Mouse (Mus musculus): ENCODE measurements around the gene Ttc39b. TPM values are rescaled to one million over a fixed set of nuclear protein-coding genes. Genes with fewer than 3 reads are reported as not detected.

Ttc39b gene
- 3.2 and 4.0 TPM in 2 replicates for polyA plus RNA-seq (2015; fragmentation: Nextera tagmentation; extraction: Ambion mirVana)

DNA sequence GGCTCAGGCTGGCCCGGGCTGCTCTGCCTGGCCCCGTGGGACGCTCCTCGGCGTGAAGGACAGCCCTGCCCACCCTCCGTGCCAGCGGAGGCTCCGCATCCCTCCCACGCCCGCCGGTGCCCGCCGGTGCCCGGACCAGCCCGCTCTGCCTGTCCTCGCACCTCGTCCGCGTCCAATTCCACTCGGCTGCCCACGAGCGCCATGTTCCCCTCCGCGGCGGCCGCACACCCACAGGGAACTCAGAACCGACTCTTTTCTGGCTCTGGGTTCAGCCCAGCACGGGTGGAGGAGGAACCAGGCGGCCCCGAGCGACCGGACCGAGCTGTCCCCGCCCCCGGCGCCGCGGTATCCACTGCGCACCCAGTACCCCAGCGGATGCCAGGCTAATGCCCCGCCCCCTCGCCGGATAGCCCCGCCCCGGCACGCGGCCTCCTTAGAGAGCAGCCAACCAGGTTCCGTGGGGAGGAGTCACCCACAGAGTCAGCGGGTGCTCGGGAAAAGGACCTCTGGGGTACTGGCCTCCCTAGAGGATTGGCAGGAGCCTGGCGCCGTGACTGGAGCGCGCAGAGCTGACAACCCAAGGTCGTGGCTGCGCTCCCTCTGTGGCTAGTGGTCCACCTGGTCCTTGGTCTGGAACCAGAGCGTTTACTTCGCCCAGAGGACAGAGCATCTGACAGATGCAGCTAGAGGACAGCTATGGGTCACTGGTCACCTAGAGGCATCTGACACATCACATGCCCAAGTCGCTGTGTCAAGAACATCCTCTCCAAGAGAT lies at the start of gene Ttc39b:
Gene Ttc39b (minus strand): TSS at position 346 of the 775 bp plus-strand sequence.
- Histone ChIP-seq H3K9ac (ENCODE audit: low read length) (peak within 1 kb of the TSS; percentile 72), H3K36me3 (ENCODE audit: control insufficient read depth, insufficient read depth, low read length) (no peaks in the 10 kb centered on the region), H3K27ac (ENCODE audit: low read length) (peak within 1 kb of the TSS; percentile 70), H3K4me3 (ENCODE audit: low read length) (peak within 1 kb of the TSS; percentile 67), H3K4me2 (ENCODE audit: low read depth, low read length) (peak within 1 kb of the TSS; percentile 86), H3K4me1 (replicated peaks; ENCODE audit: control insufficient read depth, insufficient read depth, low read length) (peaks cover 15% of the 10 kb centered on the region), H3K27me3 (ENCODE audit: control insufficient read depth, insufficient read depth, low read depth, low read length) (peaks cover 7% of the 10 kb centered on the region; the same call in 1 of the 2 replicates), H3K9me3 (ENCODE audit: control insufficient read depth, low read length) (no peaks in the 10 kb centered on the region)
- under 1% methylated on average over 47 of the region's 59 CpGs for WGBS
- peak; percentile 99 for ATAC-seq (ENCODE audit: low read depth)

DNA sequence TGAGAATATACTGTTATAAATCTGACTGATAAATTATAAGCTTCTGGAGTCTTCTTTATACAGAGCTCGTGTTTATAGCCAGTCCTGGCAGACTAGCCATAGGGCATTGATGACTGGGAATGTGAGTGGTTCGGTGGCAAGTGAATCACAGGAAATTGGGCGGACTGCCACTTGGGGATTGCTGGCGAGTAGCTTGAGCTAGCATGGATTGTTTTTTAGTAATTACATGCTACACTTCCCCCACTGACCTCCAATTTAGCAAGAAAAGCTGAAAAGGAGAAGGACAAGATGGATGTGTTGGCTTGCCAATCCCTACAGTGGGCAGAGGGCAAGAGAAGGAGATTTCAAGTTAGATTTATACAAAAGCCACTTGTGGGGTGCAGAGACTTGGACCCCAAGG lies 49.3 kb upstream of the Ttc39b start:
- H3K4me3 ChIP-seq (ENCODE audit: low read length): no peak overlapping the region
- no peaks in the 10 kb centered on the region for H3K36me3 ChIP-seq (ENCODE audit: control insufficient read depth, insufficient read depth, low read length)
- H3K27me3 ChIP-seq (ENCODE audit: control insufficient read depth, insufficient read depth, low read depth, low read length): no peaks in the 10 kb centered on the region
- H3K27ac ChIP-seq (ENCODE audit: low read length): no peak overlapping the region
- no peaks in the 10 kb centered on the region for H3K9me3 ChIP-seq (ENCODE audit: control insufficient read depth, low read length)
- H3K4me2 ChIP-seq (ENCODE audit: low read depth, low read length): no peak overlapping the region
- H3K9ac ChIP-seq (ENCODE audit: low read length): no peak overlapping the region
- no peak for ATAC-seq (ENCODE audit: low read depth)
- WGBS: 64% methylated on average over 4 of the region's 4 CpGs
- H3K4me1 ChIP-seq (replicated peaks; ENCODE audit: control insufficient read depth, insufficient read depth, low read length): no peaks in the 10 kb centered on the region

DNA sequence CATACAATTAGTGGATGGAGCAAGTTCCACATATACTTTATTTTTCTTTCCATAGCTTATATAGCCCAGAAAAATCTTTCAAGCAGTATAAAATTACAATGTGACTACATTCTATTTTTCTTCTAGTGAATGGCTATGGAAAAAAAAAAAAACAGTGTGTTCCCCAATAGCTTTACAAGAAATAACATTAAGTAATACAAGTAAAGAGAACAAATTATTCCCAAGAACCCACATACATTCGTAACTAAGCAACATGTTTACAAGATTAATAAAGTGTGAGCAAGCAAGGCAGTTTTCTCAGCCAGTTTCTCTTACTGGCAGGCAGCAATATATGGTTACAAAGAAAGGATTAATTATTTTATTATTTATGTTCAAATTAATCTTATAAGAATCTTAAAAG lies 33.7 kb upstream of the Ttc39b start:
- Histone ChIP-seq H3K4me2 (ENCODE audit: low read depth, low read length) (no peak overlapping the region), H3K27me3 (ENCODE audit: control insufficient read depth, insufficient read depth, low read depth, low read length) (no peaks in the 10 kb centered on the region), H3K4me1 (replicated peaks; ENCODE audit: control insufficient read depth, insufficient read depth, low read length) (no peaks in the 10 kb centered on the region), H3K9ac (ENCODE audit: low read length) (no peak overlapping the region), H3K9me3 (ENCODE audit: control insufficient read depth, low read length) (no peaks in the 10 kb centered on the region), H3K36me3 (ENCODE audit: control insufficient read depth, insufficient read depth, low read length) (no peaks in the 10 kb centered on the region), H3K27ac (ENCODE audit: low read length) (no peak overlapping the region), H3K4me3 (ENCODE audit: low read length) (no peak overlapping the region)
- WGBS: 57% methylated on average over 1 of the region's 1 CpGs
- ATAC-seq (ENCODE audit: low read depth): no peak; the same call in 1 of the 2 replicates

DNA sequence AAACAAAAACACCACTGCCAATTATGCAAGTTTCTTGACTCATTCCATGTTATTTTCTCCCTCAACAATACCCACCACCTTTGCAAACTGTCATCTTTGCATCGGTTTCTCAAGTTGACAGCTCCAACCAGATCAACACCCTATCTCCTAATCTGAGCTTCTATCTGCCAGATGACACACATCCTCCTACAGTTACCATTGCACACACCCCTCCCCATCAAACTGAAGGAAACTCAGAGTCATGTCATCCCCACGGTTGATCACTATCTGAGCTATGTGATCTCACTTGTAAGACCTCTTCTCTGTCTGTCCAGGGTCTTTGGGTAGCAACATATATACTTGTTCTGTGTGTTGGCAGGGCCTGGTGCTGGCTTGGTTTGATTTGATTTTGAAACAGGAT lies 30.7 kb upstream of the Ttc39b start:
- H3K4me3 ChIP-seq (ENCODE audit: low read length): no peak overlapping the region
- WGBS: 67% methylated on average over 2 of the region's 2 CpGs
- H3K9ac ChIP-seq (ENCODE audit: low read length): no peak overlapping the region
- no peaks in the 10 kb centered on the region for H3K9me3 ChIP-seq (ENCODE audit: control insufficient read depth, low read length)
- no peaks in the 10 kb centered on the region for H3K27me3 ChIP-seq (ENCODE audit: control insufficient read depth, insufficient read depth, low read depth, low read length)
- H3K4me2 ChIP-seq (ENCODE audit: low read depth, low read length): no peak overlapping the region
- ATAC-seq (ENCODE audit: low read depth): no peak
- H3K4me1 ChIP-seq (replicated peaks; ENCODE audit: control insufficient read depth, insufficient read depth, low read length): peaks cover 4% of the 10 kb centered on the region; the same call in 1 of the 2 replicates
- H3K27ac ChIP-seq (ENCODE audit: low read length): no peak overlapping the region
- H3K36me3 ChIP-seq (ENCODE audit: control insufficient read depth, insufficient read depth, low read length): no peaks in the 10 kb centered on the region

DNA sequence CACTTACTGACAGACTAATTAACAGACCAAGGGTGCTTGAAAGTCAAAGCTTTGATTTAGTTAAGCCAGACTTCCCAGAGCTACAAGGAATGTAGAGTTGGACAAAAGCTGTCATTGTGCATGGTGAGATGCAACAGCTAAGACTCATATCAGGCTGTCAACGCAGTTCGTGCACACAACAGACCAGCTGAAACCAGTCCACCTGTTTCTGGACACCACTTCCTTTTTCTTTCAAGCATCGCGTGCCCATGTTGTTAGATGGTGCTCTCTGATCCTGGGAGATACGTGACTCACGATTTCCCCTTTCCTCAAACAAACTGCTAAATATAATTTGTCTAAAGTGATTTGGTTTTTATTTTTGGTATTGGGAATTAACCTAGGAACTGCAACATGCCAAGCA lies 29.9 kb upstream of the Ttc39b start:
- ATAC-seq (ENCODE audit: low read depth): no peak
- Histone ChIP-seq H3K9ac (ENCODE audit: low read length) (no peak overlapping the region), H3K27ac (ENCODE audit: low read length) (no peak overlapping the region), H3K4me2 (ENCODE audit: low read depth, low read length) (no peak overlapping the region), H3K27me3 (ENCODE audit: control insufficient read depth, insufficient read depth, low read depth, low read length) (no peaks in the 10 kb centered on the region), H3K4me1 (replicated peaks; ENCODE audit: control insufficient read depth, insufficient read depth, low read length) (peaks cover 4% of the 10 kb centered on the region; the same call in 1 of the 2 replicates), H3K4me3 (ENCODE audit: low read length) (no peak overlapping the region), H3K9me3 (ENCODE audit: control insufficient read depth, low read length) (no peaks in the 10 kb centered on the region), H3K36me3 (ENCODE audit: control insufficient read depth, insufficient read depth, low read length) (no peaks in the 10 kb centered on the region)
- WGBS: 60% methylated on average over 6 of the region's 6 CpGs

DNA sequence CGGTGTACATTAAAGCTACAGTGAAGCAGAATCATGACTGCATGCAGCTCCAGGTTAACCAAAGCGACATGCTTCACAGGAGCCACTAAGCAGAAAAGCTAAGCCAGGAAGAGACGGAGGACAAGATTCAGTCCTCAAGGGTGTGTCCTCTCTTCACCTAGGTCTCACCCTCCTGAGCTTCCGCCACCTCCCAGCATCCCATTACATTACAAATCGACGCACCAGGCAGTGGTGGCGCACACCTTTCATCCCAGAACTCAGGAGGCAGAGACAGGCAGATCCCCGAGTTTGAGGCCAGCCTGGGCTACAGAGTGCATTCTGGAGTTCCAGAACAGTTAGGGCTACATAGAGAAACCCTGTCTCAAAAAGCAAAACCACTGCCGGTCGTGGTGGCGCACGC lies 29.2 kb upstream of the Ttc39b start:
- Histone ChIP-seq H3K4me3 (ENCODE audit: low read length) (no peak overlapping the region), H3K27me3 (ENCODE audit: control insufficient read depth, insufficient read depth, low read depth, low read length) (no peaks in the 10 kb centered on the region), H3K4me2 (ENCODE audit: low read depth, low read length) (no peak overlapping the region), H3K9me3 (ENCODE audit: control insufficient read depth, low read length) (no peaks in the 10 kb centered on the region), H3K27ac (ENCODE audit: low read length) (no peak overlapping the region), H3K9ac (ENCODE audit: low read length) (no peak overlapping the region), H3K36me3 (ENCODE audit: control insufficient read depth, insufficient read depth, low read length) (no peaks in the 10 kb centered on the region), H3K4me1 (replicated peaks; ENCODE audit: control insufficient read depth, insufficient read depth, low read length) (peaks cover 4% of the 10 kb centered on the region; the same call in 1 of the 2 replicates)
- WGBS: 90% methylated on average over 12 of the region's 12 CpGs
- ATAC-seq (ENCODE audit: low read depth): no peak

DNA sequence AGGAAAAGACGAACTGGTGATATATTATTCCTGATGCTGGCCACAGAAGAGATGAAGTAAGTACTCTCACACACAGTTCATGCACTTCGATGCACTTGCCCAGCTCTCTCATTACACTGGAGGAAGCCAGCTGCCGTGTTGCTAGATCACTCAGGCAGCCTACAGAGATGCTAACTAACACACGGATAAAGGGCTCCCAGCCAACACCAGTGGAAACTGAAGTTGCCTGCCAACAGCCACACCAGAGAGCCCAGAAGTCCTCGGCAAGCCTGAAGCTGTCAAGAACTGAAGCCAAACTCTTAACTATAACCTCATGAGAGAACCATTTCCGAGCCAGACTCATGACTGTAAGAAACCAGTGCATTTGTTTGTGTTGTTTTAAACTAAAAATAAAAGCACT lies 26.7 kb upstream of the Ttc39b start:
- no peaks in the 10 kb centered on the region for H3K27me3 ChIP-seq (ENCODE audit: control insufficient read depth, insufficient read depth, low read depth, low read length)
- no peak overlapping the region for H3K4me2 ChIP-seq (ENCODE audit: low read depth, low read length)
- H3K4me3 ChIP-seq (ENCODE audit: low read length): no peak overlapping the region
- H3K27ac ChIP-seq (ENCODE audit: low read length): no peak overlapping the region
- H3K9ac ChIP-seq (ENCODE audit: low read length): no peak overlapping the region
- H3K9me3 ChIP-seq (ENCODE audit: control insufficient read depth, low read length): no peaks in the 10 kb centered on the region
- peaks cover 4% of the 10 kb centered on the region; the same call in 1 of the 2 replicates for H3K4me1 ChIP-seq (replicated peaks; ENCODE audit: control insufficient read depth, insufficient read depth, low read length)
- 40% methylated on average over 6 of the region's 6 CpGs for whole genome bisulfite sequencing
- peak; percentile 89 for ATAC-seq (ENCODE audit: low read depth)
- no peaks in the 10 kb centered on the region for H3K36me3 ChIP-seq (ENCODE audit: control insufficient read depth, insufficient read depth, low read length)

DNA sequence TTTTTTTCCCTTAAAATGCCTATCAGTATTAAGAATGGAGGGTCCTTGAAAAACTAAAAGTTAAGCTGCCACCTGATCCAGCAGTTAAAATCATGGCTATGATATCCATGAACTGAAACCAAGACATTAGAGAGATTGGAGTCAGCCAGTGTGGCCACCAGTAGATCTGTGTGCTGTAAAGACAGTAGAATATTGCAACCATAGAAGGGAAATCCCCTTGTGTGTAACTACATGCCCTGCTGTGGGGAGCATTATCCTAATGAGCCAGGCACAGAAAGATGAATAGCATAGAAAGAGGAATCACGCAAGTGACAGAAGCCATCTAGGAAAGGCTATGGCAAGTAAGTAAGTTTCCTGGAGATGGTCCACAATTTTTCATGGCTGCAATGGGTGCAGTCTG lies 24.9 kb upstream of the Ttc39b start:
- Histone ChIP-seq H3K4me2 (ENCODE audit: low read depth, low read length) (no peak overlapping the region), H3K27ac (ENCODE audit: low read length) (no peak overlapping the region), H3K36me3 (ENCODE audit: control insufficient read depth, insufficient read depth, low read length) (no peaks in the 10 kb centered on the region), H3K9me3 (ENCODE audit: control insufficient read depth, low read length) (no peaks in the 10 kb centered on the region), H3K9ac (ENCODE audit: low read length) (no peak overlapping the region), H3K4me1 (replicated peaks; ENCODE audit: control insufficient read depth, insufficient read depth, low read length) (peaks cover 4% of the 10 kb centered on the region; the same call in 1 of the 2 replicates), H3K27me3 (ENCODE audit: control insufficient read depth, insufficient read depth, low read depth, low read length) (no peaks in the 10 kb centered on the region), H3K4me3 (ENCODE audit: low read length) (no peak overlapping the region)
- ATAC-seq (ENCODE audit: low read depth): no peak
- 86% methylated on average over 1 of the region's 1 CpGs for WGBS

DNA sequence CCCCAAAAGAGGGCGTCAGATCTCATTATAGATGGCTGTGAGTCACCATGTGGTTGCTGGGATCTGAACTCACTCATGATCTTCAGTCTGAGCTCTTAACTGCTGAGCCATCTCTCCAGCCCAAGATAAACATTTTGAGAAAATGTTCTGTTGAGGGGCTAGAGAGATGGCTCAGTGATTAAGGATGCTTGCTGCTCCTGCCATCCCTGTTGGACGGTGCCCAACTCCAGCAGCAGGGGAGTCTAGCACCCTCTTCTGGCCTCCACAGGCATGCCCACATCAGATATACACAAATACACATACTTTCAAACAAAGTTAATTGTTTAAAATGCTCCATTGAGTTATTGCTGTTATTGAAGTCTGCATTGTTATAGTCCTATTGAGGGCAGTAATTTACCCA lies 19.8 kb upstream of the Ttc39b start:
- H3K9me3 ChIP-seq (ENCODE audit: control insufficient read depth, low read length): no peaks in the 10 kb centered on the region
- WGBS: 39% methylated on average over 2 of the region's 2 CpGs
- peak; percentile 31; the same call in 1 of the 2 replicates for ATAC-seq (ENCODE audit: low read depth)

More for the DNA sequence above, 19.8 kb upstream of the Ttc39b start:
- no peak overlapping the region for H3K27ac ChIP-seq (ENCODE audit: low read length)
- no peaks in the 10 kb centered on the region for H3K27me3 ChIP-seq (ENCODE audit: control insufficient read depth, insufficient read depth, low read depth, low read length)
- no peak overlapping the region for H3K4me3 ChIP-seq (ENCODE audit: low read length)
- no peak overlapping the region for H3K4me2 ChIP-seq (ENCODE audit: low read depth, low read length)
- peaks cover 4% of the 10 kb centered on the region; the same call in 1 of the 2 replicates for H3K4me1 ChIP-seq (replicated peaks; ENCODE audit: control insufficient read depth, insufficient read depth, low read length)
- H3K9ac ChIP-seq (ENCODE audit: low read length): no peak overlapping the region
- H3K36me3 ChIP-seq (ENCODE audit: control insufficient read depth, insufficient read depth, low read length): no peaks in the 10 kb centered on the region
